Mouse (Mus musculus) liver, embryonic 14.5 days (tissue): ENCODE data around the gene Clrn2.

ENCODE experiments used
- CTCF ChIP-seq: IDR thresholded peaks from 2 replicates; pipeline ENCODE4 v1.5.1; 2016; ENCODE audit warnings: antibody characterized with exemption, low read depth, control low read depth
- EP300 ChIP-seq: IDR thresholded peaks from 2 replicates; pipeline ENCODE4 v1.6.1; 2016; ENCODE audit warnings: antibody characterized with exemption, low read depth

DNA sequence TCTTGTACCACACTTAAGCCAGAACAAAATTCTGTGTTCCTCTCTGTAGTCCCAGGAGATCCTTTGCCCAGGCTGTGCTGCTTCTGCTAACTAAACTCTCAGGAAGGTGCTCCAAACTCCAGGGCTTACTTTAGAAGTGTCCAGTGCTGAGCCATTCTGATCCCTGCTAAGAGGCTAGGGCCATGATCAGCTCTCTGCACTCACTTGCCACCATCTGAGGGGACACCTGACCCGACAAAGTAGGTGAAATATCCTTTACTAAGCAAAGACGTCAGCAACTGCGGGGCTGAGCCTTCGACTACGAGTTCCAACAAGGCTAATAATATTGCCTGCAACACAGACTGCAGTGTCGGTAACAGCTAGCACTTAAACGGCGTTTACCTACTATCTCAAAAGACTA is 4.3 kb upstream of the Clrn2 start:
- no peak for TF ChIP-seq CTCF
- no peak for TF ChIP-seq EP300
